Mouse (Mus musculus) gastrocnemius, postnatal 14 days (tissue): Measurements from ENCODE around the gene Sema4a. TPM values are rescaled to one million over a fixed set of nuclear protein-coding genes. Genes with fewer than 3 reads are reported as not detected.
A peak's percentile ranks its signal among the peaks of the same experiment; 100 is the strongest.

Experiments
- DNase-seq: peaks from one replicate; pipeline ENCODE4 v3.0.0; 2021; ENCODE audit warnings: mixed read lengths
- intact Hi-C: fragments of 180-260 bp; cut with DNase I; formaldehyde crosslinking; loops from one replicate; pipeline ENCODE4 v1.15.1; 2025; ENCODE audit warnings: low total_unique reads
- long read RNA-seq, 2 experiments: library from polyadenylated mRNA; stranded (forward); transcript quantifications; one replicate each; pipeline ENCODE4 v2.0.0; 2021
- total RNA-seq, 2 experiments: library from RNA; stranded (reverse); gene quantifications; 2 replicates each; pipeline ENCODE4 v1.2.3; 2021

Sema4a gene
- total RNA-seq: 1 to 10 TPM; 2.1 to 2.2 TPM
- long read RNA-seq, experiment 1, partial matches to known transcripts: 0 of 4 reads
- long read RNA-seq, experiment 1, other reads (novel, unspliced or antisense): 0 of 4 reads
- long read RNA-seq, experiment 2, partial matches to known transcripts: 0 of 2 reads
- long read RNA-seq, experiment 2, other reads (novel, unspliced or antisense): 1 of 2 reads

- no peak for DNase-seq
- intact Hi-C loops: no loop called here
Measured at GRCm38 (mm10) chr3:88460983-88461696, at the start of gene Sema4a. TSS of gene Sema4a (minus strand) at chr3:88461182.

DNA sequence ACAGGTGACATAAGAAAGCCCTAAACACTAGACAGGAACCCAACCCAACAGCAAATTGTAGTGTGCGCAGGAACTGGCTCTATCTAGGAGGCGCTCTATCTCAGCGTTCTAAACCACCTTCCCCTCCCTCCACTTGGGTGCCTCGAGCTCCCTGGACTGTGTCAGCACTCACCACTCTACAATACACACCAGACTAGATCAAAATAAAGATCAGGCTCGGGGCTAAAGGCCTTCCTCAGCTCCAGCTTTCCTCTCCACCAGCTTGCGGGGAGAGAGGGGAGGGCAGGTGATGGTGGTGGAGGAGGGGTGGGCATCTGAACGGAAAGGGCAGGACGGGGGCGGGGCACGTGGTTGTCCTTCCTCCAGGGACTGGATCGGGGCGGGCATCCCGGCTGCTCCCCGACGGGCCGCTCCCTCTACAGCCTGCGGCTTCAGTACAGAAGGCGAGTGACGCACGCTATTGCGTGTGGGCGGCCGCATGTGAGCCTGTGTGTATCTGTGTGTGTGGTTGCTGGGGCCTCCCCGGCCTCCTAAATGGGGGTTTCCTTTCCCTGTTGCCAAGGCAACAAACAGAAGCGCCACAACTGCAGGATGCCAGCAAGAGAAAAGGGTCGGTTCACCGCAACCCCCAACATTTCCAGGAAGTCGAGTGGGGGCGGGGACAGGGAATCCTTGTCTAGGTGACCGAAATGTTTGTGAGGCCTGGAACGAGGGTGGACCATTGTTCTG lies 48.9 kb upstream of the Sema4a start, which contains the start of gene Lmna:
Gene Lmna (minus strand): TSS at position 265 of the 729 bp plus-strand sequence.
- DNase-seq: peak; percentile 96
- intact Hi-C loops: no loop called here

DNA sequence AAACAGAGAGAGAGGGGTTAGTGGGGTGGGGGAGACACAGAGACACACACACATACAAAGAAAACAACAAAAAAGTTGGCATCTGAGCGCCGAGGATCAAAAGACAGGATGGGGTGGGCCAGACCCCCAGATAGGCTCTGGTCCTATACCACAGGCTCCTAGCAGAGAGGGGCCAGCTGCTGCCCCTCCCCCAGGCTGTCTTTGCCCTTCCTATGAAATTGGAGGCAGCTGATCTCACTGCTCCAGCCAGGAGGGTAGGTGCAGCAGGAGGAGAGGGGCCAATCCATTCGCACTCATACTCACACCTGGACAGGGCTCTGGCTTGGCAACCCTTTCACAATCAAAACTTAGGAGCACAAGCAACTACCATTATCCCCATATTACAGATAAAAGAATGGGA lies 48.3 kb upstream of the Sema4a start:
- intact Hi-C loops: no loop called here
- DNase-seq: no peak

DNA sequence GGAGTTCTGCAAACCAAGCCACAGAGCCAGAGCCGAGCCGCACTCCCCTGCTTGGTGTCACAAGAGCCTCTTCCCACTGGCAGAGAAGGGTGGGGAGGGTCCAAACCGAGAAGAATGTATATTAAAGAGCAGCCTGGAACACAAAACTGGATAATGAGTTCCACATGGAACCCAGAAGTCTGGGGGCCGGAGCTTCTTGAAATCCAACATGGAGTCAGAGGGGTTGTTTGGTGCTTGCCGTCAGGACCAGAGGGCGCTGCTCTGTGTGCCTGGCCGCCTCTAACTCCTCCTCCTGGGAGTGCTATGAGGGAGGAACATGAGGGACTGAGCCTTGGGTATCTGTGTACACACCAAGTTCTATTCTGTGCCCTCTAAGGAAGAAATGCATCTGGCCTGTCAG lies 44.8 kb upstream of the Sema4a start:
- no peak for DNase-seq
- intact Hi-C loops: no loop called here

- intact Hi-C loops: no loop called here
- no peak for DNase-seq
Measured at GRCm38 (mm10) chr3:88505081-88505480, 44.1 kb upstream of the Sema4a start.

DNA sequence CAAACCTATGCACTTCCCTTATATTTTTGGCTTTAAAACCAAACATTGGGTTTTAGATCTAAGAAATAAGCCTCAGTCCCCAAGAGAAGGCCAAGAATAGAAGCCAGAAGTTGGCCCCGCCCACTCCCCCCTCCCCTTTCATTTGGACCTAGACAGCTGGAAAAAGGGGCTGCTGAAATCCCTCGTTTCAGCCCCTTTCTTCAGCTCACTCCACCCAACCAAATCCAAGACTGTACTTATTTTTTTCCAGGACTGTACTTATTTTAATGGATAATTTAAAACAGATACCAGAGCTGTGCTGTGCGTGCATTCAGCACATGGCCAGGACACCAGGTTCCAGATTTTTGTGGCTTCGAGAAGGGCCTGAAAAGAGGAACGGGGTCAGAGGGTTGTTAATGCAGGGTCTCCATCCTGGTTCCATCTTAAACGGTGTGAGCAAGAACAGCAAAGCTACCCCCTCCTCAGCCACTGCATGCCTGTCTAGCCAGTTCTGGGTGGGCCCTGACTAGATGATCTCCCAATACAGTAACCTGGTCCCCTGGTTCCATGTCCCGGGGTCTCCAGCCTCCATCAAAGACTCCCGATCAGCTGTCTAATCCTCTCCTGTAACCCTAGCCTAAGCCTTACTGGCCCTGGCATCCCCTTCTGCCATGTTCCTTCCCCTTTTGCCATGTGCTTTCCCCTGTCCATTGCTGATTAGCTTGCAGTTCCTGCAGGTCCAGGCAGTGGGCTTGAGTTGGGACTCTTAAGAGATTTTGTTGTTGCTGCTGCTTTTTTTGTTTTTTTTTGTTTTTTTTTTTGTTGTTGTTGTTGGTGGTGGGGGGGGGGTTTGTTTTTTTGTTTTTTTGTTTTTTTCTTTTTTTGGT lies 43.1 kb upstream of the Sema4a start:
- intact Hi-C loops: no loop called here
- no peak for DNase-seq

- intact Hi-C loops: no loop called here
Measured at GRCm38 (mm10) chr3:88503505-88503863, 42.5 kb upstream of the Sema4a start.

DNA sequence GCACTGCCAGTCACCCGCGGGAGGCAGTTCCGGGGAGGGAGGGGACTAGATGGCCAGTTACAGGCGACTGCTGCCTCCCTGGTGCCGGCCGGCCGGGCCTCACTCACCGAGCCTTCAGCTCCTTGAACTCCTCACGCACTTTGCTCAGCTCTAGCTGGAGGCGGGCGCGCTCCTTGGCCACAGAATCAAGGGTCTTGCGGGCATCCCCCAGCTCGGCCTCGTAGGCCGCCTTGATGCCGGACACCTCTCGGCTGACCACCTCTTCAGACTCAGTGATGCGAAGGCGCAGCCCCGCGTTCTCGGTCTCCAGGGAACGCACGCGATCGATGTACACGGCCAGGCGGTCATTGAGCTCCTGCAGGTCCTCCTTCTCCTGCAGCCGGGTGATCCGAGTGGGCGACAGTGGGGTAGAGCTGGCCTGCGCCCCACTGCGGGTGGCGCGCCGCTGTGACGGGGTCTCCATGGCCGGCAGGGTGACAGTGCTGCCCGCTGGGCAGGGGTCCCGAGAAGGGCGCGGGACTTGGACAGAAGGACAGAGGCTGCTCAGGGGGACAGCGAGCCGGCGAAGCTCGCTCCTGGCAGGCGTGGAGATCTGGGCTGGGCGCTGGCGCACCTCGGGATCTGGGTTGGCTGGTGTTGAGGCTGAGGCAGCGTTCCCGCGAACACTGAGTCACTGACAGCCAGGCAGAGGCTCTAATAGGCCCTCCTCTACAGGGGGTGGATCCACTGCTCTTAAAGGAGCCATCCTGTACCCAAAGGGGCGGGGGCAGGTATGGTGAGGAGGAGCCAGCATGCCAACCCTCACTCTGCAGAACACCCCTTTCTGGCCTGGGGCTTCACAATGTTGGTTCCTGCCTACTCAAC lies 41.9 kb upstream of the Sema4a start:
- peak; percentile 93 for DNase-seq
- intact Hi-C loops: no loop called here

More at GRCm38 (mm10) chr3:88503505-88503863, 42.5 kb upstream of the Sema4a start:
- peak; percentile 63 for DNase-seq

GRCm38 (mm10) chr3:88502031-88502571 lies 41.1 kb upstream of the Sema4a start:
- DNase-seq: no peak
- intact Hi-C loops: no loop called here

GRCm38 (mm10) chr3:88501366-88502030 lies 40.5 kb upstream of the Sema4a start:
- no peak for DNase-seq
- intact Hi-C loops: no loop called here

- no peak for DNase-seq
- intact Hi-C loops: no loop called here
Measured at GRCm38 (mm10) chr3:88500655-88501365, 39.8 kb upstream of the Sema4a start.

DNA sequence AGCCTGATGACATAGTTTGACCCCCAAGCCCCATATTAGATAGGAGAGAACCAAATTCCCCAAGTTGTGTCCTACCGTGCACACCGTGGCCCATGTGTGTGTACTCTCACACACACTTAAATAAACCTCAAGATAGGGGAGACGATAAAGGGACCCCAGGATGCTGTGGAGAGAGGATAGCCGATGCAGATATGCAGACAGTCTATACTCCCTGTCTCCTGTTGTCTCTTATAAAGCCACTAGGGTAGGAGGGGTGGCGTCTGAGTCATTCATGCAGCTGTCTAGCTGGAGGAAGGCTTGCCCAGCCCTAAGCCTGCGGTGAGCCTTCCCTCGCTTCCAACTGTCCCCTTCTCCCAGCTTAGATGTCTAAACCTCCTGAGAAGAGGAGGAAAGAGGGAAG lies 39.1 kb upstream of the Sema4a start:
- intact Hi-C loops: no loop called here

DNA sequence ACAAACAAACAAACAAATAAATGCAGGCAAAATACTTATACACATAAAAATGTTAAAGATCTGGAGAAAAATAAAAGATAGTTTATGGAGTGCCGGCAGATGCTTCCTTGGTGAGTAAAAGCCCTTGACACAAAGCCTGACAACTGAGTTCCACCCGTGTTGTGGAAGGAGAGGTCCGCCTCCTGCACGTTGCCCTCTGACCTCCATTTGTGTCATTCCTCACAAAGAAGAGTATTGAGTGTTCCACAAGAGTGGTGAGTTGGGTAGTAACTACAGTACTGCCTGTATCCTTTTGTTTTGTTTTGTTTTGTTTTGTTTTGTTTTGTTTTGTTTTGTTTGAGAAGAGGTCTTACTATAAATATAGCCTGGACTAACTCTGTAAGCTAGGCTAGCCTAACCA lies 38.6 kb upstream of the Sema4a start:
- intact Hi-C loops: no loop called here
- no peak for DNase-seq

More for the DNA sequence above, 39.1 kb upstream of the Sema4a start:
- no peak for DNase-seq

DNA sequence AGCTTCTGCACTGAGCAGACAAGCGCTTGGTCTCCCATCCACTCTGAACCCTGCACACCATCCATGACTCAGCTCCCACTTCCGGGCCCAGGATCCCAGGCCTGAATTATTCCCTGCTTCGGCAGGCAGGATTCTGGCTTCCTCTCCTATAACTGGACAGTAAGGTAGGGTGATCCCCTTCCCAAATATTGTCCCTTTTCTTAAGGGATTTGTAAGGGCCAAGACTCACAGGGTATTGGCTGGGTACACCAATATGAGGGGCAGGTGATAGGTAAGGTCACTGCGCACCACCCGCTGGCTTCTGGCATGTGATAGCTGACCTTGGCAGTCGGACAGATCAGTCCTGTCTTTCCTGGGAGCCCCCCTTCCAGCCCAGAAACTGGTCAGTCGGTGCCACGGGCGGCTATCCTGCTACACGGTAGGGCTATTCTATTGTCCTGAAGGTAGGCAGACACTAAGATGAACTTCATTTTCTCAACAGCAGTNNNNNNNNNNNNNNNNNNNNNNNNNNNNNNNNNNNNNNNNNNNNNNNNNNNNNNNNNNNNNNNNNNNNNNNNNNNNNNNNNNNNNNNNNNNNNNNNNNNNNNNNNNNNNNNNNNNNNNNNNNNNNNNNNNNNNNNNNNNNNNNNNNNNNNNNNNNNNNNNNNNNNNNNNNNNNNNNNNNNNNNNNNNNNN lies 34.9 kb upstream of the Sema4a start:
- intact Hi-C loops: no loop called here
- no peak for DNase-seq

DNA sequence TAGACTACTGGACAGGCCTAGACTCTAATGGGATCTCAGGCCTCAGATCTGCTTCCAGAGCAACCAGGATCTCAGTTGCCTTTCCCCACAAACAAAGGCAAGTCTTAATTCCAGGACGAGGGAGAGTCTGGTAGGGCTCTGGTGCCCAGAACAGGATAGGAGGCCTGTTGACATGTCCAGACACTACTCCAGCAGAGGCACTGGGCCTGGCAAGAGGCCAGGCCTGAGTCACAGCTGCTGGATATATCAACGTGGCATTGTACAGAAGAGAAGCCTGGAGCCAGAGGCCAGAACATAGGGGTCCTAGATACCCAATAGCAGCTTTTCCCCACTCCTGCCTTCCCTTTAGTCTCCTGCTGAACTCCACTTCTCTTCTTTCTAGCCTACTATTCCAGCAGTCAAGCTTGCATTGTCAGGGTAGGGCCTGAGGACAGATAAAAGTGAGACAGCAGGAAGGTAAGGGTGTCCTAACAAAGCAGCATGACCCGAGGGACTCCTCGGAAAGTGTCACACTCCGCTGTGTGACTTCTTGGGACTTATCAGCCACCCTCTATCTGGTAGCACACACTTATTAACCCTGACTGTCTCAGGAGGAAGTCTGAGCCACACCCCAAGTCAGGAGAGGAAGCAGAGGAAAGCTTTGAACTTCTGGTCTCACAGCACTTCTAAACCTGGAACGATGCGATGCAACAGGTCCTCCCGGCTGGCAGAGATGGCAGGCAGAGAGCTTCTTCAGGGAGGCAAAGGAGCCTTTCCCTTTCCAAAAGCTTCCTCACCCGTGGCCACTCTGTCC lies 34.0 kb upstream of the Sema4a start:
- DNase-seq: peak; percentile 71

More for the DNA sequence above, 34.0 kb upstream of the Sema4a start:
- intact Hi-C loops: no loop called here
